Comparison of ENCODE assay signal across 6 mouse cellular contexts in genomic region chr14:53487611-53488010, GRCm38 (mm10).
DNase-seq lines count a peak whose midpoint lies in the region; ATAC-seq and TF ChIP-seq lines count a peak whose summit lies in the region.
"Not testable (repeated sequence)": the region's sequence is repeated elsewhere in the genome, so short reads cannot be mapped to it uniquely, and the experiment has no call there.

No protein-coding gene starts in this region.

- not testable (repeated sequence) for H3K4me1 ChIP-seq in heart, adult 2 months (ENCODE audit: control insufficient read depth, insufficient read depth, low read length)

- not testable (repeated sequence) for TF ChIP-seq EP300 in heart, adult 2 months (IDR thresholded peaks at IDR 0.05; ENCODE audit: insufficient read depth, low read depth, low read length)

- DNase-seq in T-cell, adult 2 months (ENCODE audit: low spot score) = peak; percentile 27
- not testable (repeated sequence) for DNase-seq in heart, adult 2 months
- DNase-seq in thymus, postnatal 4 days = peak; percentile 20

- H3K4me3 ChIP-seq in heart, adult 2 months = not testable (repeated sequence)

- 0 out of 2 replicates have a peak, but pooled peaks have one; percentile 13 for TF ChIP-seq CTCF in heart, adult 2 months (IDR thresholded peaks at IDR 0.05)

- not testable (repeated sequence) for H3K27me3 ChIP-seq in heart, adult 2 months (ENCODE audit: control insufficient read depth, insufficient read depth, low read length)

- not testable (repeated sequence) for TF ChIP-seq POLR2A in heart, adult 2 months (IDR thresholded peaks at IDR 0.05; ENCODE audit: insufficient read depth, low read depth, low read length)

- ATAC-seq in frontal cortex, adult (ENCODE audit: low TSS enrichment) = 0 out of 2 replicates have a peak, but pooled peaks have one; percentile 70
- peak; percentile 72 for ATAC-seq in megakaryocyte, adult 5-6 weeks (ENCODE audit: poor library complexity, severe bottlenecking)
- 0 out of 2 replicates have a peak, but pooled peaks have one; percentile 33 for ATAC-seq in neutrophil, adult 5-6 weeks (ENCODE audit: extremely low read depth, insufficient number of reproducible peaks, low FRiP score, poor library complexity, severe bottlenecking)

- intact Hi-C loops in heart, adult 2 months (cut with DNase I) = not testable (repeated sequence)

- 25% methylated on average over 5 of the region's 5 CpGs for WGBS in heart, adult 2 months

- not testable (repeated sequence) for H3K79me2 ChIP-seq in heart, adult 2 months (replicated peaks; ENCODE audit: control insufficient read depth, insufficient read depth, low read length)

- H3K36me3 ChIP-seq in heart, adult 2 months (ENCODE audit: control insufficient read depth, insufficient read depth, low read length) = not testable (repeated sequence)

- H3K27ac ChIP-seq in heart, adult 2 months = not testable (repeated sequence)

- H3K9ac ChIP-seq in heart, adult 2 months (ENCODE audit: low read depth, low read length) = not testable (repeated sequence)
